Mouse (Mus musculus): Measurements from ENCODE around the gene Vmn1r79.
"Not testable (repeated sequence)": the region's sequence is repeated elsewhere in the genome, so short reads cannot be mapped to it uniquely, and the experiment has no call there.

Vmn1r79 gene

GRCm38 (mm10) chr7:12170979-12171378, at the start of gene Vmn1r79:
TSS of gene Vmn1r79 (plus strand) at chr7:12171279.
- in situ Hi-C loops (cut with MboI), result not testable (repeated sequence)

GRCm38 (mm10) chr7:12149957-12150356, 21.1 kb upstream of the Vmn1r79 start, which contains the start of gene Vmn1r78:
TSS of gene Vmn1r78 (plus strand) at chr7:12150257.
- in situ Hi-C loops (cut with MboI), result no loop called here

- in situ Hi-C loops (cut with MboI), result not testable (repeated sequence)
Observed at GRCm38 (mm10) chr7:12156463-12156862, 14.6 kb upstream of the Vmn1r79 start.

- in situ Hi-C loops (cut with MboI), result not testable (repeated sequence)
Observed at GRCm38 (mm10) chr7:12172926-12173325, 1.8 kb downstream of the Vmn1r79 start.

GRCm38 (mm10) chr7:12188986-12189385, 17.9 kb downstream of the Vmn1r79 start, which contains the start of gene Vmn1r80:
TSS of gene Vmn1r80 (plus strand) at chr7:12189286.
- in situ Hi-C loops (cut with MboI), result no loop called here

GRCm38 (mm10) chr7:12204141-12204540, 33.1 kb downstream of the Vmn1r79 start:
- in situ Hi-C loops (cut with MboI), result no loop called here
